Mouse (Mus musculus) neural tube, embryonic 11.5 days (tissue): ENCODE measurements around the gene Gpr146. TPM values are rescaled to one million over a fixed set of nuclear protein-coding genes. Genes with fewer than 3 reads are reported as not detected.
"Not testable (repeated sequence)": the region's sequence is repeated elsewhere in the genome, so short reads cannot be mapped to it uniquely, and the experiment has no call there.

Source experiments
- ATAC-seq: fragments of 200-750 bp; cut with Nextera tagmentation; 2 replicates; pipeline ENCODE4 v1.8.0; 2017; ENCODE audit warnings: moderate number of reproducible peaks, mild to moderate bottlenecking, moderate TSS enrichment, moderate library complexity; ENCODE audit not compliant: insufficient read depth, low FRiP score, low TSS enrichment
- DNase-seq: peaks from one replicate; pipeline ENCODE4 v3.0.0-alpha.2; 2015; ENCODE audit warnings: low spot score
- H3K27ac ChIP-seq: fragments of 300-500 bp; sonication (generic); 2 replicates; pipeline ENCODE4 v1.5.1; 2014; ENCODE audit warnings: low read depth, mild to moderate bottlenecking, low read length
- H3K27me3 ChIP-seq: fragments of 300-500 bp; sonication (generic); 2 replicates; pipeline ENCODE4 v1.6.1; 2014; ENCODE audit warnings: mild to moderate bottlenecking, low read length, mixed read lengths; ENCODE audit not compliant: control insufficient read depth, insufficient read depth
- H3K36me3 ChIP-seq: fragments of 300-500 bp; sonication (generic); 2 replicates; pipeline ENCODE4 v1.6.1; 2014; ENCODE audit warnings: mild to moderate bottlenecking, low read length, moderate library complexity, mixed read lengths; ENCODE audit not compliant: control insufficient read depth, insufficient read depth
- H3K4me1 ChIP-seq: fragments of 300-500 bp; sonication (generic); 2 replicates; pipeline ENCODE4 v1.6.1; 2014; ENCODE audit warnings: low read length, mixed read lengths; ENCODE audit not compliant: control insufficient read depth, insufficient read depth
- H3K4me2 ChIP-seq: fragments of 300-500 bp; sonication (generic); 2 replicates; pipeline ENCODE4 v1.6.1; 2014; ENCODE audit warnings: low read depth, mild to moderate bottlenecking, moderate library complexity
- H3K4me3 ChIP-seq: fragments of 300-500 bp; sonication (generic); 2 replicates; pipeline ENCODE4 v1.5.1; 2014; ENCODE audit warnings: low read depth, low read length
- H3K9ac ChIP-seq: fragments of 300-500 bp; sonication (generic); 2 replicates; pipeline ENCODE4 v1.6.1; 2014; ENCODE audit warnings: mild to moderate bottlenecking, low read length
- H3K9me3 ChIP-seq: fragments of 300-500 bp; sonication (generic); 2 replicates; pipeline ENCODE4 v1.6.1; 2016; ENCODE audit warnings: low read length; ENCODE audit not compliant: control insufficient read depth
- WGBS: fragments of 180-500 bp; shearing (Covaris S2); extraction: QIAGEN DNeasy Blood & Tissue Kit; methylation state at CpG from one replicate; pipeline ENCODE4 v1.1.7; 2014; 5-methylcytosine and 5-hydroxymethylcytosine counted together
- polyA plus RNA-seq: library from polyadenylated mRNA; unstranded; fragments of >200 nt; fragmentation: Nextera tagmentation; extraction: Ambion mirVana; gene quantifications from 2 replicates; pipeline ENCODE4 v1.2.1, GENCODE M21; 2014

Gene Gpr146
- 2.4 TPM in 2 replicates for polyA plus RNA-seq

DNA sequence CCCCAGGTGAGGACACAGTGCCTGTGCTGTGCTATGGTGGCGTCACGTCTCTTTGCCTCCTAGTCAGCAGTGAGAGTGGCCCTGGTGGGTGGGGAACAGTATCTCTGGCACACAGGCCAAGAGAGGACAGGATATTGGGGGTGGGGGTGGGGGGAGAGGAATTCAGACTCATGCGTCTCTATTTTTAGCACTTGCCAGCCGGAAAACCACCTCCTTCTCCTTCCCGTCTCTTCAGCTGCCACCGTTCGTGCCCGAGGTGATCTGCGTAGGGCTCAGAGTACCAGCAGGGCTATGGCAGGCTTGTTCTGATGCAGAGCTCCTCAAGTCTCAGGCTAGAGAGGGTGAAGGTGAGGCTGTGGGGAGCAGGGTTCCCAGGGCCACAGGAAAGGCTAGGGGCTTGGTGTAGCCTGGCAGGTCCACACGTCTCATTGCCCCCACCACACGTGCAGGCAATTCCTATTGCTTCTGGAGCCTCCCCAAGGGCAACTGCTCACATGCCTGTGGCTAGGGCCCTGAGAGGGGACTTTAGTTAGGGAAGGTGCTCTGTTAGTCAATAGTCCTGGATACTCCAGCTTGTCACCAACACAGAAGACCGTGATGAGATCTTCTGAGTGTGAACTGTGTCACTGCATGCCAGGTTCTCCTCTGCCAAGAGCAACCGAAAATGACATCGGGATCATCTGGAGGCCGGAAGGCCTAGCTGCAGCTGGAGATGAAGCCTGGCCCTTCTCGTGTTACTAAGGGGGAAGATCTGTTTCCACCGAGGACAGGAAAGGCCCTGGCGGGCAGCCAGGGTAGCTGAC lies at the start of gene Gpr146:
TSS of gene Gpr146 (plus strand) at position 230 of the 803 bp plus-strand sequence.
- no peak for DNase-seq
- H3K9ac ChIP-seq, result no peak within 1 kb of the TSS
- H3K36me3 ChIP-seq, result no peaks in the 10 kb centered on the region
- H3K4me2 ChIP-seq, result no peak within 1 kb of the TSS
- no peaks in the 10 kb centered on the region for H3K9me3 ChIP-seq
- no peaks in the 10 kb centered on the region for H3K27me3 ChIP-seq
- no peak for ATAC-seq
- 85% methylated on average over 18 of the region's 18 CpGs for WGBS
- H3K4me3 ChIP-seq, result no peak within 1 kb of the TSS
- H3K4me1 ChIP-seq, result no peaks in the 10 kb centered on the region
- H3K27ac ChIP-seq, result 0 out of 2 replicates have a peak within 1 kb of the TSS, but pooled peaks have one; percentile 20

DNA sequence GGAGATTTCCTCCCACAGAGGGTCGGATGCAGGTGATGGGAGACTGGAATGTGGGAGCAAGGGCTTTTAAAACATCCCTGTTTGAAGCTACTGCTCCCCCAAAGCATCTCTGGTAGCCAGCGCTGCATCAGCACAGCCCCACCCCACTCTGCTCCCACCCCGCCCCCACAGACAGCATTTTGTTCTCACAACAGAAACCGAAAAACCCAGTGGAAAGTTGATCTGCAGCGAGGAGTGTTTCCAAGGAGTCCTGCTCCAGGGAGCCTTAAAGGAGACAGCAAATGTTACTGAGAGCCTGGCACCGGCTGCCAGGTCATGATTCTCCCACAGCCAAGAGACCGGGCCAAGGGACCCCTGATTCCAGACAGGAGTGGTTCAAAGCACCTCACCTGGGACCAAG lies 46.7 kb upstream of the Gpr146 start:
- Histone ChIP-seq H3K9me3 (no peaks in the 10 kb centered on the region), H3K27ac (no peak overlapping the region), H3K36me3 (no peaks in the 10 kb centered on the region), H3K4me2 (no peak overlapping the region), H3K4me3 (no peak overlapping the region), H3K9ac (no peak overlapping the region), H3K27me3 (peaks cover 7% of the 10 kb centered on the region), H3K4me1 (no peaks in the 10 kb centered on the region)
- ATAC-seq, result no peak
- no peak for DNase-seq
- 78% methylated on average over 7 of the region's 7 CpGs for WGBS

DNA sequence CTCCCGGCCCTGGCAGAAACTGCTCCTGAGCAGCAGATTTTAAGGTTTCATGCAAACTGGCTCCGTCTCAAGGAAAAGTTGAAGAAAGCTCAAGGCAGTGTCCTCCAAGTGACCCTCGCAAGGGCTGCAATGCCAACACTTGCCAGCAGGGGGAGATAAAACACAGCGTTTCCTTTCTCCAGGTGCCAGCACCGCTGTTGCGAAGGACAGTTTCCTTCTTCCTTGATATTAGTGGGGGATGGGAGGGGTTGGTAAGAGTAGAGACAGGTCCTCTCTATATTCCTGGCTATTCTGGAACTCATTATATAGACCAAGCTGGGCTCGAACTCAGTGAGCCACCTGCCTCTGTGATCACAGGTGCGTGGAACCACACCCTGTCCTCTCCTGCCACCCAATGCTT lies 45.8 kb upstream of the Gpr146 start:
- Histone ChIP-seq H3K4me1 (no peaks in the 10 kb centered on the region), H3K4me3 (no peak overlapping the region), H3K27ac (no peak overlapping the region), H3K4me2 (no peak overlapping the region), H3K36me3 (peaks cover 4% of the 10 kb centered on the region; the same call in 1 of the 2 replicates), H3K27me3 (no peaks in the 10 kb centered on the region), H3K9me3 (no peaks in the 10 kb centered on the region), H3K9ac (no peak overlapping the region)
- DNase-seq (peak; percentile 82), ATAC-seq (0 out of 2 replicates have a peak, but pooled peaks have one; percentile 16)
- 23% methylated on average over 8 of the region's 8 CpGs for WGBS

GRCm38 (mm10) chr5:139332590-139333272 lies 44.8 kb upstream of the Gpr146 start:
- H3K27me3 ChIP-seq, result no peaks in the 10 kb centered on the region
- no peak for DNase-seq
- 88% methylated on average over 8 of the region's 8 CpGs for WGBS

GRCm38 (mm10) chr5:139333301-139334013 lies 44.0 kb upstream of the Gpr146 start:
- no peaks in the 10 kb centered on the region for H3K9me3 ChIP-seq
- H3K4me1 ChIP-seq, result no peaks in the 10 kb centered on the region
- H3K4me3 ChIP-seq, result no peak overlapping the region
- peaks cover 8% of the 10 kb centered on the region for H3K36me3 ChIP-seq
- no peak overlapping the region for H3K4me2 ChIP-seq
- H3K27me3 ChIP-seq, result no peaks in the 10 kb centered on the region
- no peak for ATAC-seq
- H3K27ac ChIP-seq, result no peak overlapping the region
- DNase-seq, result no peak
- 74% methylated on average over 16 of the region's 16 CpGs for WGBS
- H3K9ac ChIP-seq, result no peak overlapping the region

More at GRCm38 (mm10) chr5:139332590-139333272, 44.8 kb upstream of the Gpr146 start:
- Histone ChIP-seq H3K36me3 (peaks cover 6% of the 10 kb centered on the region; the same call in 1 of the 2 replicates), H3K9me3 (no peaks in the 10 kb centered on the region), H3K4me1 (no peaks in the 10 kb centered on the region), H3K27ac (no peak overlapping the region), H3K4me2 (no peak overlapping the region), H3K9ac (no peak overlapping the region), H3K4me3 (no peak overlapping the region)
- ATAC-seq, result no peak

- H3K36me3 ChIP-seq, result peaks cover 12% of the 10 kb centered on the region
- 89% methylated on average over 10 of the region's 10 CpGs for WGBS
- H3K9ac ChIP-seq, result not testable (repeated sequence)
Observed at GRCm38 (mm10) chr5:139334394-139334793, 43.1 kb upstream of the Gpr146 start.

DNA sequence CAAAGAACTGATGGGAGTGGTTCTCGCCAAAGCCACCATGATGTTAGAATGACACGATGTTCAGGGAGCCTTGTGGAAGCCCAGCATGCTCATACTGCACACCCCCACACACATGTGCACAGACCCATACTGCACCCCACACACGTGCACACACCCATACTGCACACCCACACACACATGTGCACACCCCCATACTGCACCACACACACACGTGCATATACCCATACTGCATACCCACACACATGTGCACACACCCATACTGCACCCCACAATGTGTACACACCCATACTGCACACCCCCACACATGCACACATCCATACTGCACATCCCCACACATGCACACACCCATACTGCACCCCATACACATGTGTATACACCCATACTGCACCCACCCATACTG lies 41.9 kb upstream of the Gpr146 start:
- H3K9me3 ChIP-seq, result no peaks in the 10 kb centered on the region
- no peak overlapping the region for H3K4me3 ChIP-seq
- H3K4me1 ChIP-seq, result no peaks in the 10 kb centered on the region
- H3K27ac ChIP-seq, result no peak overlapping the region
- no peak overlapping the region for H3K4me2 ChIP-seq
- no peaks in the 10 kb centered on the region for H3K27me3 ChIP-seq
- ATAC-seq (no peak), DNase-seq (no peak)
- no peak overlapping the region for H3K9ac ChIP-seq
- WGBS, result 96% methylated on average over 4 of the region's 4 CpGs
- peaks cover 15% of the 10 kb centered on the region for H3K36me3 ChIP-seq

More at GRCm38 (mm10) chr5:139334394-139334793, 43.1 kb upstream of the Gpr146 start:
- not testable (repeated sequence) for H3K4me1 ChIP-seq, H3K9me3 ChIP-seq, H3K4me3 ChIP-seq, H3K4me2 ChIP-seq, H3K27ac ChIP-seq, H3K27me3 ChIP-seq, ATAC-seq, DNase-seq

GRCm38 (mm10) chr5:139337826-139338370 lies 39.6 kb upstream of the Gpr146 start:
- WGBS, result 80% methylated on average over 13 of the region's 13 CpGs
- no peaks in the 10 kb centered on the region for H3K4me1 ChIP-seq
- H3K9me3 ChIP-seq, result no peaks in the 10 kb centered on the region
- no peak overlapping the region for H3K27ac ChIP-seq
- H3K4me2 ChIP-seq, result no peak overlapping the region
- no peak overlapping the region for H3K4me3 ChIP-seq
- ATAC-seq, result no peak
- peaks cover 28% of the 10 kb centered on the region for H3K36me3 ChIP-seq
- no peak overlapping the region for H3K9ac ChIP-seq
- no peaks in the 10 kb centered on the region for H3K27me3 ChIP-seq
- no peak for DNase-seq
